ENCODE assay signal across 17 mouse cellular contexts in genomic region chr7:91479145-91479544, GRCm38 (mm10).
DNase-seq lines count a peak whose midpoint lies in the region.
"Had no signal": no experiment of that assay in that cellular context is flagged by ENCODE, and none has a peak within 500 bp of the region (broad histone marks: within the 10 kb centered on the region; RNA-seq: fewer than 3 reads in every experiment).

No protein-coding gene starts in this region.

- peak; percentile 10 for DNase-seq in layer of hippocampus, adult 9-11 months
- DNase-seq in layer of hippocampus, postnatal 10 days (ENCODE audit: low spot score in 2 of 2) = no peak
- peak; percentile 36 for DNase-seq in right cerebral cortex, adult 18-20 months
- DNase-seq in right cerebral cortex, postnatal 14 days = no peak
- DNase-seq in telencephalon, adult 2 months (ENCODE audit: low read depth, low spot score) = peak; percentile 39
- no peak for DNase-seq in right cerebral cortex, adult 2 months (ENCODE audit: low spot score in 2 of 2)
- DNase-seq: adrenal gland, adult 2 months; adrenal gland, postnatal 14 days; cerebellum, adult 11-12 months; cerebellum, adult 8-10 months; cerebellum, postnatal 10 days; cerebellum, postnatal 36 days; gastrocnemius, postnatal 10 days; gastrocnemius, postnatal 36 days; heart, adult 2 months; heart, postnatal 14 days; heart, postnatal 4 days had no signal

Comparison
In these comparisons a context has a peak if more than half of its experiments do, and no peak if none do; other contexts are left out.
1. DNase-seq: peak in layer of hippocampus, adult 9-11 months (single experiment), right cerebral cortex, adult 18-20 months (single experiment) and telencephalon, adult 2 months (single experiment); none in layer of hippocampus, postnatal 10 days (0 of 2), right cerebral cortex, postnatal 14 days (single experiment) and right cerebral cortex, adult 2 months (0 of 2).